Mouse (Mus musculus) lung, postnatal 0 days (tissue): ENCODE results near the gene Lias. TPM values are rescaled to one million over a fixed set of nuclear protein-coding genes. Genes with fewer than 3 reads are reported as not detected.

Experiments used
- ATAC-seq: fragments of 200-750 bp; cut with Nextera tagmentation; 2 replicates; pipeline ENCODE4 v1.8.0; 2017; ENCODE audit warnings: moderate library complexity
- DNase-seq: peaks from one replicate; pipeline ENCODE4 v3.0.0-alpha.2; 2016; ENCODE audit warnings: low spot score
- H3K27ac ChIP-seq: fragments of 300-500 bp; sonication (generic); 2 replicates; pipeline ENCODE4 v1.5.1; 2014; ENCODE audit warnings: antibody characterized with exemption, mild to moderate bottlenecking, low read length, mixed read lengths
- H3K27me3 ChIP-seq: fragments of 300-500 bp; sonication (generic); replicated peaks from 2 replicates; pipeline ENCODE4 v1.6.1; 2014; ENCODE audit warnings: low read length, mixed read lengths; ENCODE audit not compliant: insufficient read depth
- H3K36me3 ChIP-seq: fragments of 300-500 bp; sonication (generic); 2 replicates; pipeline ENCODE4 v1.6.1; 2014; ENCODE audit warnings: low read length, mixed read lengths; ENCODE audit not compliant: insufficient read depth
- H3K4me1 ChIP-seq: fragments of 300-500 bp; sonication (generic); 2 replicates; pipeline ENCODE4 v1.6.1; 2014; ENCODE audit warnings: antibody characterized with exemption, low read depth, low read length, mixed read lengths; ENCODE audit not compliant: insufficient read depth
- H3K4me2 ChIP-seq: fragments of 300-500 bp; sonication (generic); replicated peaks from 2 replicates; pipeline ENCODE4 v1.6.1; 2014; ENCODE audit warnings: low read depth, mild to moderate bottlenecking, low read length, moderate library complexity, mixed read lengths
- H3K4me3 ChIP-seq: fragments of 300-500 bp; sonication (generic); 2 replicates; pipeline ENCODE4 v1.5.1; 2014; ENCODE audit warnings: low read depth, low read length
- H3K9ac ChIP-seq: fragments of 300-500 bp; sonication (generic); replicated peaks from 2 replicates; pipeline ENCODE4 v1.6.1; 2014; ENCODE audit warnings: low read depth, mild to moderate bottlenecking
- H3K9me3 ChIP-seq: fragments of 300-500 bp; sonication (generic); 2 replicates; pipeline ENCODE4 v1.6.1; 2016; ENCODE audit warnings: low read length, mixed read lengths
- CTCF ChIP-seq: IDR thresholded peaks from 2 replicates; pipeline ENCODE4 v1.5.1; 2016; ENCODE audit warnings: antibody characterized with exemption, mild to moderate bottlenecking
- EP300 ChIP-seq: IDR thresholded peaks from 2 replicates; pipeline ENCODE4 v1.6.1; 2016; ENCODE audit warnings: antibody characterized with exemption, mild to moderate bottlenecking, control low read depth
- WGBS: fragments of 180-500 bp; shearing (Covaris S2); extraction: QIAGEN DNeasy Blood & Tissue Kit; methylation state at CpG from one replicate; pipeline ENCODE4 v1.1.7; 2014; 5-methylcytosine and 5-hydroxymethylcytosine counted together
- polyA plus RNA-seq: library from polyadenylated mRNA; unstranded; fragments of >200 nt; fragmentation: Nextera tagmentation; extraction: Ambion mirVana; gene quantifications from 2 replicates; pipeline ENCODE4 v1.2.1, GENCODE M21; 2015

Lias gene
- polyA plus RNA-seq, 1 experiment from 2014 or later: 42.8 TPM

DNA sequence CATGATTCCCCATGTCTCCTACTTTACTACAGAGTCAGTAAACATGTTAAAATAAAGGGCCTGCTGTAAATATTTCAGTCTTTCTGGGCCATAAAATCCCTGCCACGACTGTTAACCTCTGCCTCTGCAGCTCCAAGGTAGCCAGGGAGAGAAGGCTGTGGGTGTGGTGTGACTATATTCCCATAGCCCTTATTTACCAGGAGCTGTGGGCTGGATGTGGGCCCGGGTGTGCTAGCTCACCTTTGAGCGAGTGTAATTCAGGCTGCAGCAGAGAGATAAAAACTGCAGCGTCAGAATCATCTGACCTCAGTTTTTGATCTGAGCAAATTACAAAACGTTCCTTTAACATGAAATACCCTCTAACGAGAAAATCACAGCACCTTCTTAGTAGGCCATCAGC, 29.5 kb downstream of the Lias start:
- no peak for DNase-seq
- H3K27me3 ChIP-seq: no peaks in the 10 kb centered on the region
- no peak overlapping the region for H3K9ac ChIP-seq
- no peaks in the 10 kb centered on the region for H3K9me3 ChIP-seq
- H3K27ac ChIP-seq: no peak overlapping the region
- no peak overlapping the region for H3K4me3 ChIP-seq
- WGBS: 75% methylated on average over 6 of the region's 6 CpGs
- no peak for TF ChIP-seq CTCF
- no peak for TF ChIP-seq EP300
- H3K4me1 ChIP-seq: no peaks in the 10 kb centered on the region
- no peak for ATAC-seq
- H3K4me2 ChIP-seq: no peak overlapping the region
- H3K36me3 ChIP-seq: peaks cover 19% of the 10 kb centered on the region; the same call in 1 of the 2 replicates

DNA sequence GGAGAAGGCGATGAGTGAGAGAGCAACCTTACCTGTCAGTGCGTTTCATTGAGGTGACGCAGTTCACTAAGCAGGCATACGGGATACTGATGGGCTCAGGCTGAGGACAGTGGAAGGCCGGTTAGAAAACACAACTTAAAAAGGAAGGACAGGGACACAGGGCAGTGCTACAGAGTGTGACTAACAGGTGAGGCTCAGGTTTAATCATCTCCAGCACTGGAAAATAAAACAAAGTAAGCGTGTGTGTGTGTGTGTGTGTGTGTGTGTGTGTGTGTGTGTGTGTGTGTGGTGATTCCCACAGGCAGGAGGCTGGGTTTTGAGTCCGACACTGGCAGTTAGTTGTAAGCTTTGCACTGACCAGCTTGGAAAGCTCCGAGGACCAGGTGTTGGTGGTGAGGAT, 31.5 kb downstream of the Lias start:
- Histone ChIP-seq H3K27ac (no peak overlapping the region), H3K4me2 (no peak overlapping the region), H3K27me3 (no peaks in the 10 kb centered on the region), H3K36me3 (peaks cover 19% of the 10 kb centered on the region; the same call in 1 of the 2 replicates), H3K9ac (no peak overlapping the region), H3K4me3 (no peak overlapping the region), H3K9me3 (no peaks in the 10 kb centered on the region), H3K4me1 (no peaks in the 10 kb centered on the region)
- no peak for TF ChIP-seq CTCF
- DNase-seq (no peak), ATAC-seq (no peak)
- 94% methylated on average over 8 of the region's 8 CpGs for WGBS

DNA sequence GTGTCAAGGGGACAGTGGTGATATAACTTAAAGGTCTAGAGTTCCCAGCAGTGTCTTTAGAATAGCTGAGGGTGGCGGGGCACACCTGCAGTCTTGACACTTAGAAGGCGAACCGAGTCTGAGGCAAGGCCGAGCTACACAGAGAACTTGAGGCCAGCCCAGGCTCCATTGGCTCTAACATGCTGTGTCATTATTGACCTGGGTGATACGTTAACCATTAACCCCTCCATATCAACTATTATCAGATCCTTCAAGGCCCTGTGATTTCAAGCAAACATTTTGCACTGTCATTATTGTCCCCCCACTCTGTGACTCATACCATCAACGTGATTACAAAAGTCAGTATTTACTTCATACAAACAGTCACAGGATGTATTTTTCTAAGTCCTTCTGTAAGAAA, 32.9 kb downstream of the Lias start:
- peak; percentile 16 for DNase-seq
- TF ChIP-seq CTCF (no peak), EP300 (no peak)
- no peaks in the 10 kb centered on the region for H3K4me1 ChIP-seq
- H3K9me3 ChIP-seq: no peaks in the 10 kb centered on the region
- H3K27ac ChIP-seq: no peak overlapping the region
- peaks cover 19% of the 10 kb centered on the region; the same call in 1 of the 2 replicates for H3K36me3 ChIP-seq
- no peak overlapping the region for H3K4me2 ChIP-seq
- H3K4me3 ChIP-seq: no peak overlapping the region
- ATAC-seq: peak; percentile 33; the same call in 1 of the 2 replicates
- WGBS: 72% methylated on average over 6 of the region's 6 CpGs
- no peak overlapping the region for H3K9ac ChIP-seq
- no peaks in the 10 kb centered on the region for H3K27me3 ChIP-seq

DNA sequence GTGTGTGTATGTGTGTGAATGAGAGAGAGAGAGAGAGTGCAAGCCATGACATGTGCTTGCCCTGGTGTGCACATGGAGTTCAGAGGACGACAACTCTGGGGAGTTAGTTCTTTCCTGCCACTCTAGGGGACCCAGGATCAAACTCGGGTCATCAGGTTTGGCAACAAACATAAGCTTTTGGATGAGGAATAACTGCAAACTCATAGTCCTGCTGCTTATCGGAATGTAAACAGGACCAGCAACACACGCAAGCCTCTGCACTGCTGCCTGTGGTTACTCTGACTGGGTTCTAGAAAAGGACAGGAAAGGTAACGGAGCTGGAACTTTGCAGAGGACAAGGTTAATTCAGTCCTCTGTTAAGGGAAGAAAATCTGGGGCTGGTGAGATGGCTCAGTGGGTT, 34.0 kb downstream of the Lias start:
- DNase-seq (no peak), ATAC-seq (no peak)
- 76% methylated on average over 5 of the region's 5 CpGs for WGBS
- no peaks in the 10 kb centered on the region for H3K27me3 ChIP-seq
- H3K9ac ChIP-seq: no peak overlapping the region
- no peak overlapping the region for H3K4me3 ChIP-seq
- TF ChIP-seq EP300: no peak
- TF ChIP-seq CTCF: no peak
- no peak overlapping the region for H3K27ac ChIP-seq
- no peaks in the 10 kb centered on the region for H3K9me3 ChIP-seq
- no peaks in the 10 kb centered on the region for H3K4me1 ChIP-seq
- peaks cover 19% of the 10 kb centered on the region; the same call in 1 of the 2 replicates for H3K36me3 ChIP-seq
- no peak overlapping the region for H3K4me2 ChIP-seq

DNA sequence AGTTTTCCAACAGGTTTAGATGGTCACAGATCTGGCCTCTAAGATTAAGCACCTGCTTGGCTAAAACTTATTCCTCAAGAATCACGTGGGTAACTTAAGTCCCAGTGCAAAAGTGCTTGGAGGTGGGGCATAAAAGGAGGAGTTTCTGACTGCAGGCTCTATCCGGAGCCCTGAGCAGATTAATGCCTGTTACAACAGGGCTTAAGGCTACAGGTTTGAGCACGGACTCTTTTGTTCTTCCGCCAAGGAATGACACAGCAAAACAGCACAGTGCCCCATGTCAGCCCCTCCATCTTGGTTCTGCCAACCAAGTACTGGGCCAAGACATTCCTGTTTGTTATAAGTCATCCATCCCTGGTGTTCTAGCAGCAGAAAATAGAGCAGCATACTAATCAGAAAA, 37.0 kb downstream of the Lias start:
- DNase-seq: peak; percentile 61
- H3K27me3 ChIP-seq: no peaks in the 10 kb centered on the region
- H3K36me3 ChIP-seq: 0 out of 2 replicates have a peak, but pooled peaks cover 4% of the 10 kb centered on the region
- H3K9me3 ChIP-seq: no peaks in the 10 kb centered on the region
- no peak overlapping the region for H3K27ac ChIP-seq
- peak; percentile 57 for ATAC-seq
- H3K4me2 ChIP-seq: no peak overlapping the region
- 38% methylated on average over 4 of the region's 4 CpGs for WGBS
- no peaks in the 10 kb centered on the region for H3K4me1 ChIP-seq
- TF ChIP-seq CTCF (no peak), EP300 (no peak)
- H3K4me3 ChIP-seq: no peak overlapping the region
- no peak overlapping the region for H3K9ac ChIP-seq

DNA sequence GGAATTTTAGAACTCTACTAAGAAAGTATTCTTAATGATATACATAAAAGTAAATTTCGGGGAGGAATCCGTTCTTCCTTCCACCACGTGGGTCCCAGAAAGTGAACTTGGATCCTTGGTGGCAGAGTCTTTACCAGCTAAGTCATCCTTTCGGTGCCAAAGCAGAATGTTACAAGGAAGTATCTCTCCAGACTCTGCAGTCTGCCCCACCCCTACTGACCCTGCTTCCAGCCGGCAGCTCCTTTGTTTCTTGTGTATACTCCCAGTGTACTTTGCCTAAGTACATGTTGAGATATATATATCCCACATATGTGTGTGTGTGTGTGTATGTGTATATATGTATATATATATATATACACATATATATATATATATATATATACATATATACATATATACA, 38.1 kb downstream of the Lias start:
- no peaks in the 10 kb centered on the region for H3K27me3 ChIP-seq
- TF ChIP-seq CTCF (no peak), EP300 (no peak)
- 0 out of 2 replicates have a peak, but pooled peaks cover 4% of the 10 kb centered on the region for H3K36me3 ChIP-seq
- DNase-seq: no peak
- H3K9me3 ChIP-seq: no peaks in the 10 kb centered on the region
- H3K27ac ChIP-seq: no peak overlapping the region
- H3K4me3 ChIP-seq: no peak overlapping the region
- 84% methylated on average over 5 of the region's 5 CpGs for WGBS
- H3K4me1 ChIP-seq: no peaks in the 10 kb centered on the region
- no peak overlapping the region for H3K9ac ChIP-seq
- no peak for ATAC-seq
- H3K4me2 ChIP-seq: no peak overlapping the region
